Mouse (Mus musculus) heart, embryonic 15.5 days (tissue): ENCODE measurements around the gene Dot1l. TPM values are rescaled to one million over a fixed set of nuclear protein-coding genes. Genes with fewer than 3 reads are reported as not detected.
A peak's percentile ranks its signal among the peaks of the same experiment; 100 is the strongest.
"Not testable (repeated sequence)": the region's sequence is repeated elsewhere in the genome, so short reads cannot be mapped to it uniquely, and the experiment has no call there.

Source experiments
- ATAC-seq: fragments of 200-750 bp; cut with Nextera tagmentation; replicated peaks from 2 replicates; pipeline ENCODE4 v1.8.0; 2017; ENCODE audit warnings: low read depth, moderate TSS enrichment; ENCODE audit not compliant: insufficient number of reproducible peaks, insufficient read depth, low FRiP score
- H3K27ac ChIP-seq: fragments of 300-500 bp; sonication (generic); 2 replicates; pipeline ENCODE4 v1.5.1; 2015; ENCODE audit warnings: mild to moderate bottlenecking, inconsistent platforms
- H3K27me3 ChIP-seq: fragments of 300-500 bp; sonication (generic); 2 replicates; pipeline ENCODE4 v1.6.1; 2015; ENCODE audit warnings: inconsistent platforms
- H3K36me3 ChIP-seq: fragments of 300-500 bp; sonication (generic); 2 replicates; pipeline ENCODE4 v1.6.1; 2015; ENCODE audit warnings: mild to moderate bottlenecking, inconsistent platforms
- H3K4me1 ChIP-seq: fragments of 300-500 bp; sonication (generic); replicated peaks from 2 replicates; pipeline ENCODE4 v1.6.1; 2015; ENCODE audit warnings: inconsistent platforms
- H3K4me2 ChIP-seq: fragments of 300-500 bp; sonication (generic); 2 replicates; pipeline ENCODE4 v1.6.1; 2015; ENCODE audit warnings: inconsistent platforms, mild to moderate bottlenecking, moderate library complexity
- H3K4me3 ChIP-seq: fragments of 300-500 bp; sonication (generic); 2 replicates; pipeline ENCODE4 v1.5.1; 2015; ENCODE audit warnings: mild to moderate bottlenecking, inconsistent platforms
- H3K9ac ChIP-seq: fragments of 300-500 bp; sonication (generic); 2 replicates; pipeline ENCODE4 v1.6.1; 2015; ENCODE audit warnings: mild to moderate bottlenecking, inconsistent platforms
- H3K9me3 ChIP-seq: fragments of 300-500 bp; sonication (generic); replicated peaks from 2 replicates; pipeline ENCODE4 v1.6.1; 2016; ENCODE audit warnings: inconsistent platforms
- WGBS: fragments of 180-500 bp; shearing (Covaris S2); methylation state at CpG from one replicate; pipeline ENCODE4 v1.1.7; 2015; ENCODE audit warnings: mixed read lengths; 5-methylcytosine and 5-hydroxymethylcytosine counted together
- polyA plus RNA-seq: library from polyadenylated mRNA; unstranded; fragments of >200 nt; fragmentation: Nextera tagmentation; extraction: Ambion mirVana; gene quantifications from 2 replicates; pipeline ENCODE4 v1.2.1, GENCODE M21; 2015

Dot1l gene
- polyA plus RNA-seq, 1 experiment from 2014 or later = 16.1 TPM

GRCm38 (mm10) chr10:80827063-80827869, 72.3 kb downstream of the Dot1l start:
- H3K27me3 ChIP-seq = no peaks in the 10 kb centered on the region
- H3K27ac ChIP-seq = peak overlapping the region; percentile 94
- peaks cover 19% of the 10 kb centered on the region for H3K36me3 ChIP-seq
- peak overlapping the region; percentile 90 for H3K9ac ChIP-seq
- WGBS = 4% methylated on average over 29 of the region's 29 CpGs
- peak overlapping the region; percentile 82 for H3K4me3 ChIP-seq
- no peaks in the 10 kb centered on the region for H3K9me3 ChIP-seq
- H3K4me1 ChIP-seq = peaks cover 40% of the 10 kb centered on the region
- peak overlapping the region; percentile 93 for H3K4me2 ChIP-seq
- no peak for ATAC-seq

- Histone ChIP-seq H3K4me2 (peak overlapping the region; percentile 93), H3K36me3 (peaks cover 19% of the 10 kb centered on the region), H3K4me1 (peaks cover 40% of the 10 kb centered on the region), H3K9me3 (no peaks in the 10 kb centered on the region), H3K9ac (peak overlapping the region; percentile 90), H3K4me3 (peak overlapping the region; percentile 82), H3K27ac (no peak overlapping the region), H3K27me3 (no peaks in the 10 kb centered on the region)
- 62% methylated on average over 10 of the region's 10 CpGs for WGBS
- no peak for ATAC-seq
Measured at GRCm38 (mm10) chr10:80827870-80828420, 72.9 kb downstream of the Dot1l start.

GRCm38 (mm10) chr10:80828587-80828986, 73.6 kb downstream of the Dot1l start:
- H3K27ac ChIP-seq, H3K9ac ChIP-seq, H3K9me3 ChIP-seq, H3K27me3 ChIP-seq, ATAC-seq: not testable (repeated sequence)
- Histone ChIP-seq H3K4me3 (peak overlapping the region; percentile 82), H3K4me2 (peak overlapping the region; percentile 93), H3K4me1 (peaks cover 40% of the 10 kb centered on the region), H3K36me3 (peaks cover 19% of the 10 kb centered on the region)
- WGBS = 78% methylated on average over 9 of the region's 9 CpGs

- Histone ChIP-seq H3K4me2 (no peak overlapping the region), H3K4me3 (no peak overlapping the region), H3K27me3 (peaks cover 15% of the 10 kb centered on the region), H3K9me3 (no peaks in the 10 kb centered on the region), H3K36me3 (peaks cover 19% of the 10 kb centered on the region), H3K27ac (no peak overlapping the region), H3K4me1 (peaks cover 42% of the 10 kb centered on the region), H3K9ac (no peak overlapping the region)
- 30% methylated on average over 1 of the region's 1 CpGs for WGBS
- no peak for ATAC-seq
Measured at GRCm38 (mm10) chr10:80829359-80830278, 74.6 kb downstream of the Dot1l start.

- H3K27ac ChIP-seq = no peak overlapping the region
- no peak overlapping the region for H3K9ac ChIP-seq
- no peak for ATAC-seq
- peaks cover 19% of the 10 kb centered on the region for H3K36me3 ChIP-seq
- no peak overlapping the region for H3K4me3 ChIP-seq
- no peaks in the 10 kb centered on the region for H3K9me3 ChIP-seq
- peaks cover 30% of the 10 kb centered on the region for H3K27me3 ChIP-seq
- H3K4me2 ChIP-seq = no peak overlapping the region
- 9% methylated on average over 9 of the region's 9 CpGs for WGBS
- peaks cover 47% of the 10 kb centered on the region for H3K4me1 ChIP-seq
Measured at GRCm38 (mm10) chr10:80831136-80831535, 76.1 kb downstream of the Dot1l start.

- H3K4me3 ChIP-seq = no peak overlapping the region
- 66% methylated on average over 7 of the region's 7 CpGs for WGBS
- H3K9me3 ChIP-seq = no peaks in the 10 kb centered on the region
- H3K9ac ChIP-seq = no peak overlapping the region
- no peak for ATAC-seq
- peaks cover 19% of the 10 kb centered on the region for H3K36me3 ChIP-seq
- H3K4me2 ChIP-seq = no peak overlapping the region
- H3K27me3 ChIP-seq = peaks cover 40% of the 10 kb centered on the region
- no peak overlapping the region for H3K27ac ChIP-seq
- H3K4me1 ChIP-seq = peaks cover 54% of the 10 kb centered on the region
Measured at GRCm38 (mm10) chr10:80832818-80833217, 77.8 kb downstream of the Dot1l start.

GRCm38 (mm10) chr10:80835617-80836016, 80.6 kb downstream of the Dot1l start:
- WGBS = 57% methylated on average over 30 of the region's 30 CpGs

GRCm38 (mm10) chr10:80836949-80837379, 82.0 kb downstream of the Dot1l start:
- H3K27ac ChIP-seq = no peak overlapping the region
- no peak overlapping the region for H3K4me3 ChIP-seq
- no peak overlapping the region for H3K9ac ChIP-seq
- H3K4me2 ChIP-seq = peak overlapping the region; percentile 15; the same call in 1 of the 2 replicates
- peaks cover 51% of the 10 kb centered on the region for H3K27me3 ChIP-seq
- WGBS = 36% methylated on average over 7 of the region's 7 CpGs
- H3K9me3 ChIP-seq = no peaks in the 10 kb centered on the region
- peaks cover 31% of the 10 kb centered on the region for H3K4me1 ChIP-seq
- no peak for ATAC-seq
- H3K36me3 ChIP-seq = no peaks in the 10 kb centered on the region

More at GRCm38 (mm10) chr10:80835617-80836016, 80.6 kb downstream of the Dot1l start:
- no peak for ATAC-seq
- Histone ChIP-seq H3K36me3 (peaks cover 5% of the 10 kb centered on the region; the same call in 1 of the 2 replicates), H3K4me2 (no peak overlapping the region), H3K27ac (no peak overlapping the region), H3K27me3 (peaks cover 42% of the 10 kb centered on the region), H3K4me1 (peaks cover 40% of the 10 kb centered on the region), H3K9ac (no peak overlapping the region), H3K9me3 (no peaks in the 10 kb centered on the region), H3K4me3 (no peak overlapping the region)

GRCm38 (mm10) chr10:80837827-80838226, 82.8 kb downstream of the Dot1l start:
- Histone ChIP-seq H3K36me3 (no peaks in the 10 kb centered on the region), H3K27ac (peak overlapping the region; percentile 69), H3K4me1 (peaks cover 31% of the 10 kb centered on the region), H3K9ac (no peak overlapping the region), H3K9me3 (no peaks in the 10 kb centered on the region), H3K4me2 (no peak overlapping the region), H3K27me3 (peaks cover 59% of the 10 kb centered on the region), H3K4me3 (no peak overlapping the region)
- WGBS = 18% methylated on average over 2 of the region's 2 CpGs
- peak; percentile 64; the same call in 1 of the 2 replicates for ATAC-seq

GRCm38 (mm10) chr10:80838346-80838912, 83.4 kb downstream of the Dot1l start:
- WGBS = 58% methylated on average over 2 of the region's 2 CpGs
- no peak overlapping the region for H3K9ac ChIP-seq
- peak; percentile 14; the same call in 1 of the 2 replicates for ATAC-seq
- H3K4me3 ChIP-seq = no peak overlapping the region
- no peaks in the 10 kb centered on the region for H3K36me3 ChIP-seq
- no peak overlapping the region for H3K4me2 ChIP-seq
- peak overlapping the region; percentile 69 for H3K27ac ChIP-seq
- peaks cover 33% of the 10 kb centered on the region for H3K4me1 ChIP-seq
- peaks cover 63% of the 10 kb centered on the region for H3K27me3 ChIP-seq
- H3K9me3 ChIP-seq = no peaks in the 10 kb centered on the region

- no peaks in the 10 kb centered on the region for H3K9me3 ChIP-seq
- no peak overlapping the region for H3K9ac ChIP-seq
- peaks cover 63% of the 10 kb centered on the region for H3K27me3 ChIP-seq
- ATAC-seq = no peak
- H3K4me3 ChIP-seq = no peak overlapping the region
- 60% methylated on average over 6 of the region's 6 CpGs for WGBS
- H3K36me3 ChIP-seq = no peaks in the 10 kb centered on the region
- H3K4me2 ChIP-seq = no peak overlapping the region
- H3K27ac ChIP-seq = no peak overlapping the region
- peaks cover 42% of the 10 kb centered on the region for H3K4me1 ChIP-seq
Measured at GRCm38 (mm10) chr10:80839848-80840247, 84.8 kb downstream of the Dot1l start.
